Mouse (Mus musculus) bone marrow, adult 2 months (tissue): ENCODE measurements at regions not wholly inside any gene's neighbourhood (a gene's known extent, or its start where the extent isn't known, plus 50 kb on each side); places are given as distances from the start of the nearest gene placed in this dataset.

Experiments used
- H3K27ac ChIP-seq: fragments of 200-500 bp; 2 replicates; pipeline ENCODE4 v1.5.1; 2012; ENCODE audit warnings: low read depth, mild to moderate bottlenecking, control low read depth, inconsistent platforms, low read length; ENCODE audit not compliant: control insufficient read depth, poor library complexity, insufficient read depth
- H3K4me1 ChIP-seq: fragments of 200-500 bp; 2 replicates; pipeline ENCODE4 v1.6.1; 2011; ENCODE audit warnings: low read length; ENCODE audit not compliant: control insufficient read depth, insufficient read depth
- H3K4me3 ChIP-seq: fragments of 200-500 bp; replicated peaks from 2 replicates; pipeline ENCODE3; 2011; ENCODE audit warnings: mild to moderate bottlenecking, low read depth, low read length, control low read depth; ENCODE audit not compliant: control insufficient read depth
- CTCF ChIP-seq: fragments of 200-500 bp; IDR thresholded peaks from 2 replicates; pipeline ENCODE4 v1.5.1; 2011; ENCODE audit warnings: low read length, control low read depth; ENCODE audit not compliant: control insufficient read depth, insufficient read depth
- POLR2A ChIP-seq: fragments of 200-500 bp; IDR thresholded peaks from 2 replicates; pipeline ENCODE4 v1.6.1; 2011; ENCODE audit warnings: low read depth, mild to moderate bottlenecking, control low read depth, low read length, borderline replicate concordance; ENCODE audit not compliant: control insufficient read depth
- WGBS: fragments of 180-500 bp; shearing (Covaris S2); methylation state at CpG from one replicate; pipeline ENCODE4 v1.1.7; 2018; 5-methylcytosine and 5-hydroxymethylcytosine counted together

- H3K4me3 ChIP-seq, result no peak overlapping the region
- 57% methylated on average over 5 of the region's 5 CpGs for WGBS
- H3K27ac ChIP-seq, result no peak overlapping the region
- TF ChIP-seq POLR2A (no peak), CTCF (no peak)
- peaks cover 3% of the 10 kb centered on the region for H3K4me1 ChIP-seq
Measured at GRCm38 (mm10) chr10:8063458-8064090, 107.5 kb upstream of the Tab2 start.

GRCm38 (mm10) chr10:8060987-8061386, 105.0 kb upstream of the Tab2 start:
- Histone ChIP-seq H3K4me3 (no peak overlapping the region), H3K27ac (no peak overlapping the region), H3K4me1 (peaks cover 3% of the 10 kb centered on the region)
- no peak for TF ChIP-seq CTCF
- no peak for TF ChIP-seq POLR2A

DNA sequence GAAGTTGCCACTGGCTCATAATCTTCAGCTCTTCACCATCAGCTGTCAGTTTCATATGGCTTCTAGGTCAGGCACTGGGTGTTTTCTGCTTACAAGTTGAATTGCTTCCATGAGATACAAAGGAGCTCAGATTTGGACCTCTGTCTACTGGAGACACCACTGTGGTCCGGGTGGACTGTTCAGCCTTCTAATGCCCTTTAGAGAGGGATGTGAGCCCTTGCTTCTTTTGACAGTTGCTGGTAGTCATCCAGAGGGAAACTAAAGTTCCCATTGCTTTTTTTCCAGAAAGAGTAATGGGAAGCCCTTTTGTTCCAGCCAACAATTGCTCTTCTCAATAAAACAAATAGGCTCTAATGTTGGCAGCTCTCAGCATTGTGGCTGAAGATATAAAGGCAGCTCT, 103.7 kb upstream of the Tab2 start:
- Histone ChIP-seq H3K4me1 (peaks cover 3% of the 10 kb centered on the region), H3K4me3 (no peak overlapping the region), H3K27ac (no peak overlapping the region)
- TF ChIP-seq POLR2A (no peak), CTCF (no peak)
- 78% methylated on average over 1 of the region's 1 CpGs for WGBS

DNA sequence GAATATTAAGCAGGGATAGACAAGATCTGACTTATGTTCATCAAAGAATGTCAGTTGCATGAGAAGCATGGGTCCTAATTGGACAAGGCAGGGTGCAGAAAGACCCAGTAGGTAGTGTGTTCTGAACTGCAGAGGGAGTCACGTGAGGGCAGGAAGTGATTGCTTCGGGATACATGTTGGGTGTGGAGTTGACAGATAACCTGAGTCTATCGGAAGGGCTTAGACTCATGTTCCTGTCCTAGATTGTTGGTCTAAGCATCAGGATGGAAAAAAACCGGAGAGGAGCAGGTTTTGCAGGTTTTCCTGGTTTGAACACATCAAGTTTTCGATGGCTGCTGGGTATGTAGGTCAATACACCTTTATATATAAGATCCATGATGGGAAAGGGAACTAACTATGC, 101.8 kb upstream of the Tab2 start:
- Histone ChIP-seq H3K27ac (no peak overlapping the region), H3K4me3 (no peak overlapping the region), H3K4me1 (peaks cover 1% of the 10 kb centered on the region)
- TF ChIP-seq POLR2A (no peak), CTCF (no peak)
- WGBS, result 79% methylated on average over 5 of the region's 5 CpGs

DNA sequence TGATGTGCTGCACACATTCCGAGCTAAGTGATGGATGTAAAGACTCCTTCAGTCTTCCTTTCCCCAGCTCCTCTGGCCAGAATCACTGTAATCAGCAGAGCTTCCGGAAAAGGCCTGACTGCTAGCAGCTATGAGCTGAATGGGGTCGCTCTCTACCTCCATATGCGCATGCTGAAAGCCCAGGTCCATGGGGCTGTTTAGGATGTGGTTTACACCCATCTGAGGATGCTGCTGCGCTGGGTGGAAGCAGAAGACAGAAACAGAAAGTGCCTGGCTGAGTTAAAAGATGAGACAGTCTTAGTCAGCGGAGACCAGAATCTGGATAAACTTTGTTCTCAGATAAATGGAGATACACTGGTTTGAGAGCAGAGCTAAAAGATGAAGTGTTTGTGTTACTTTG, 99.3 kb upstream of the Tab2 start:
- H3K27ac ChIP-seq, result no peak overlapping the region
- no peak overlapping the region for H3K4me3 ChIP-seq
- no peaks in the 10 kb centered on the region for H3K4me1 ChIP-seq
- 30% methylated on average over 6 of the region's 6 CpGs for WGBS
- no peak for TF ChIP-seq POLR2A
- TF ChIP-seq CTCF, result no peak; the same call in 1 of the 2 replicates

- TF ChIP-seq CTCF (no peak), POLR2A (no peak)
- no peak overlapping the region for H3K4me3 ChIP-seq
- no peak overlapping the region for H3K27ac ChIP-seq
- no peaks in the 10 kb centered on the region for H3K4me1 ChIP-seq
- WGBS, result 82% methylated on average over 3 of the region's 3 CpGs
Measured at GRCm38 (mm10) chr10:8043416-8044163, 87.6 kb upstream of the Tab2 start.

DNA sequence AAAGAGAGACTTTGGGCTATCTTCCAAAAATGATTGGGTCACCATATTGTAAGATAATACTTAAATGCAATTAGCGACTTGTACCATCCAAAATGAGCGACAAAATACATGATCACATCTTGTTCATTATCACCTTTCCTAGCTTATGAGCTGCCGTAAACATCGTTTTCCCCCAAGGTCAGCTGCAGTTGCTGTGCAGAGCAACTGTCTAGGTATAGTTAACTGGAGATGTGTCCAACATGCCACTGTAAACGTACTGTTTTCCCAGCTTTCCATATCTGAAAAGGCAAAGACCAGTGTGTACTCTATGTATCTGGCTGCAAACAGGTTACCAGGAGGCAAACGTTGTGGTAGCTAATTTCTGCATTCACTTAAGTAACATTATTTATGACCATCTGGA, 86.3 kb upstream of the Tab2 start:
- WGBS, result 67% methylated on average over 6 of the region's 6 CpGs
- Histone ChIP-seq H3K27ac (no peak overlapping the region), H3K4me1 (no peaks in the 10 kb centered on the region), H3K4me3 (no peak overlapping the region)
- TF ChIP-seq POLR2A (no peak), CTCF (no peak)

GRCm38 (mm10) chr10:8041790-8042189, 85.8 kb upstream of the Tab2 start:
- WGBS, result 73% methylated on average over 8 of the region's 8 CpGs
- H3K4me3 ChIP-seq, result no peak overlapping the region
- no peak for TF ChIP-seq CTCF
- TF ChIP-seq POLR2A, result no peak
- no peaks in the 10 kb centered on the region for H3K4me1 ChIP-seq
- no peak overlapping the region for H3K27ac ChIP-seq

DNA sequence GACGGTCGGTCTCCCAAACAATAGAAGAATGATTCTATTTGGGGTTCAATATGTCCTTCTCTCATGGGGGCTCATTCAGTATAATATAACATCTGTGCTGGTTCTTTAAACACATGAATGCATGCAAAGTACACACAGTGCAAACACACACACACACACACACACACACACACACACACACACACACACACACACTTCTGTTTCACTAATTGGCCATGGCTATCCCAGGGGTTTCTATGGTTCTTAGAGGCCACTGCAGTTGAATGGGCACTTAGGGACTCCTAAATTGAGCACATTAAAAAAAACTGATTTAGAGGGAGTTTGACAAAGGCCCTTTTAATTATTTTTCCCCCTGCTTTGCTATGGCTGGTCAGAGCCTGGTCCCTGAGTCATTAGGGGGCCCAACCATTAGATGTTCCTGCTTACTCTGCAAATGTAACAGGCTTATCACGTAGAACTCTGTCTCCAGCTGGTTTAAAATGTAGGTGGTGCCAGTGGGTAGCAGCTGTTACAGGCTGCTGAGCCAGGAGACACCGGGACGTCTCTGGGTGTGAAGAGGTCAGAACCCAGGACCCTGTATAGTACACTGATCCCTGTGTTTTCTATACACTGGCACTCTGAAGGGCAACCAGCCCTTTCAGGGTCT, 82.1 kb upstream of the Tab2 start:
- Histone ChIP-seq H3K27ac (no peak overlapping the region), H3K4me3 (no peak overlapping the region), H3K4me1 (no peaks in the 10 kb centered on the region)
- 44% methylated on average over 5 of the region's 5 CpGs for WGBS
- no peak for TF ChIP-seq CTCF
- TF ChIP-seq POLR2A, result no peak
